Mouse (Mus musculus): ENCODE data around the gene Ttc37.

GRCm38 (mm10) chr13:76178700-76179099 lies 80.2 kb downstream of the Ttc37 start:
- TF ChIP-seq POLR2A (IDR thresholded peaks at IDR 0.05; ENCODE audit: borderline replicate concordance, low read depth, low read length) (no peak), CTCF (IDR thresholded peaks at IDR 0.05; ENCODE audit: low read depth, low read length) (no peak)

Data from bone marrow macrophage, adult 2 months (primary cell).